Mouse (Mus musculus): ENCODE data around the gene Pnp.

Gene Pnp

GRCm38 (mm10) chr14:50923437-50923836, 7.4 kb upstream of the Pnp start:
- ChIA-PET POLR2A (interaction anchor here in 3 of 4 experiments (0.5 to 12.2 kb wide), 27 partner anchors 9 to 960 kb away, joined by 3 to 159 read pairs (median 6); partner anchors contain the start of genes Ccnb1ip1 (in 2 of the 3), Parp2 (in 2 of the 3), Gm49342 (in 1 of the 3) and Pip4p1 (in 1 of the 3)), CTCF (interaction anchor here in 2 of 4 experiments (0.7 to 1.4 kb wide), 3 partner anchors 19 to 481 kb away, joined by 3 to 4 read pairs (median 3); no protein-coding TSS in a partner anchor)

- POLR2A ChIA-PET = interaction anchor here in 3 of 4 experiments (0.6 to 12.2 kb wide), 29 partner anchors 8 to 959 kb away, joined by 3 to 159 read pairs (median 6); partner anchors contain the start of genes Ccnb1ip1 (in 2 of the 3), Parp2 (in 2 of the 3), Gm49342 (in 1 of the 3) and Pip4p1 (in 1 of the 3)
- CTCF ChIA-PET = interaction anchor here in 1 of 4 experiments (1.2 kb wide), 1 partner anchor 20 kb away, joined by 3 read pairs; no protein-coding TSS in a partner anchor
These were observed 6.4 kb upstream of the Pnp start, which contains the start of the genes Osgep and Apex1 for GRCm38 (mm10) chr14:50924281-50925064. TSS of gene Osgep (minus strand) at chr14:50924893. TSS of gene Apex1 (plus strand) at chr14:50924968.

- CTCF ChIA-PET = interaction anchor here in 1 of 4 experiments (1.2 kb wide), 1 partner anchor 21 kb away, joined by 3 read pairs; no protein-coding TSS in a partner anchor
- POLR2A ChIA-PET = interaction anchor here (0.6 to 12.2 kb wide), 24 partner anchors 10 to 139 kb away, joined by 3 to 159 read pairs (median 6); partner anchors contain the start of genes Ccnb1ip1 (in 1 of the 4), Gm49342 (in 1 of the 4) and Parp2 (in 1 of the 4)
These were observed 5.6 kb upstream of the Pnp start for GRCm38 (mm10) chr14:50925111-50925920.

GRCm38 (mm10) chr14:50927366-50927765, 3.5 kb upstream of the Pnp start:
- POLR2A ChIA-PET = interaction anchor here in 2 of 4 experiments (1.0 to 12.2 kb wide), 7 partner anchors 11 to 162 kb away, joined by 3 to 159 read pairs (median 5); partner anchors contain the start of genes Ccnb1ip1 (in 1 of the 2) and Parp2 (in 1 of the 2)
- CTCF ChIA-PET = no interaction called here

GRCm38 (mm10) chr14:50929951-50930350, 931 bp upstream of the Pnp start:
- POLR2A ChIA-PET = interaction anchor here in 3 of 4 experiments (0.6 to 12.2 kb wide), 34 partner anchors 9 to 145 kb away, joined by 3 to 159 read pairs (median 7); partner anchors contain the start of genes Gm49342 (in 2 of the 3), Ccnb1ip1 (in 1 of the 3), Klhl33 (in 1 of the 3) and Parp2 (in 1 of the 3)

GRCm38 (mm10) chr14:50930377-50930753, 517 bp upstream of the Pnp start:
- CTCF ChIA-PET = no interaction called here
- POLR2A ChIA-PET = interaction anchor here (0.6 to 12.2 kb wide), 58 partner anchors 8 to 1349 kb away, joined by 3 to 159 read pairs (median 5); partner anchors contain the start of genes Ccnb1ip1 (in 4 of the 4), Parp2 (in 4 of the 4), Gm49342 (in 2 of the 4) and Klhl33 (in 1 of the 4)

More at GRCm38 (mm10) chr14:50929951-50930350, 931 bp upstream of the Pnp start:
- CTCF ChIA-PET = no interaction called here

GRCm38 (mm10) chr14:50931493-50932020, 675 bp downstream of the Pnp start:
- CTCF ChIA-PET = interaction anchor here in 1 of 4 experiments (0.6 kb wide), 1 partner anchor 132 kb away, joined by 3 read pairs; no protein-coding TSS in a partner anchor
- POLR2A ChIA-PET = interaction anchor here (0.6 to 12.2 kb wide), 66 partner anchors 7 to 1760 kb away, joined by 3 to 159 read pairs (median 6); partner anchors contain the start of genes Ccnb1ip1 (in 4 of the 4), Parp2 (in 4 of the 4), Gm49342 (in 2 of the 4) and Tep1 (in 2 of the 4)

- CTCF ChIA-PET = no interaction called here
These were observed 5.8 kb downstream of the Pnp start for GRCm38 (mm10) chr14:50936649-50937048.

GRCm38 (mm10) chr14:50938119-50938908, 7.4 kb downstream of the Pnp start:
- CTCF ChIA-PET = interaction anchor here in 3 of 4 experiments (0.5 to 1.5 kb wide), 4 partner anchors 34 to 138 kb away, joined by 3 to 4 read pairs (median 4); no protein-coding TSS in a partner anchor
- POLR2A ChIA-PET = interaction anchor here (0.6 to 4.6 kb wide), 37 partner anchors 8 to 1166 kb away, joined by 3 to 59 read pairs (median 5); partner anchors contain the start of genes Osgep (in 3 of the 4), Pip4p1 (in 3 of the 4), Pnp (in 3 of the 4) and Apex1 (in 2 of the 4)

More at GRCm38 (mm10) chr14:50936649-50937048, 5.8 kb downstream of the Pnp start:
- POLR2A ChIA-PET = interaction anchor here in 2 of 4 experiments (0.5 to 4.6 kb wide), 8 partner anchors 8 to 143 kb away, joined by 3 to 59 read pairs (median 8); partner anchors contain the start of genes Apex1 (in 1 of the 2), Osgep (in 1 of the 2), Pip4p1 (in 1 of the 2) and Pnp (in 1 of the 2)

- POLR2A ChIA-PET = interaction anchor here (0.6 to 4.6 kb wide), 26 partner anchors 8 to 154 kb away, joined by 3 to 59 read pairs (median 6); partner anchors contain the start of genes Osgep (in 3 of the 4), Pip4p1 (in 3 of the 4), Pnp (in 3 of the 4) and Apex1 (in 2 of the 4)
- CTCF ChIA-PET = interaction anchor here in 1 of 4 experiments (1.2 to 1.5 kb wide), 2 partner anchors 35 to 124 kb away, joined by 3 to 4 read pairs; no protein-coding TSS in a partner anchor
These were observed 8.1 kb downstream of the Pnp start for GRCm38 (mm10) chr14:50938940-50939339.

- POLR2A ChIA-PET = interaction anchor here in 3 of 4 experiments (0.6 to 2.4 kb wide), 16 partner anchors 9 to 139 kb away, joined by 3 to 60 read pairs (median 5); partner anchors contain the start of genes Pip4p1 (in 2 of the 3), Pnp (in 2 of the 3), Apex1 (in 1 of the 3) and Osgep (in 1 of the 3)
- CTCF ChIA-PET = no interaction called here
These were observed 13.2 kb downstream of the Pnp start, which contains the start of gene Gm49342 for GRCm38 (mm10) chr14:50943932-50944667. TSS of gene Gm49342 (plus strand) at chr14:50944517.

- CTCF ChIA-PET = interaction anchor here in 2 of 4 experiments (0.7 to 0.8 kb wide), 2 partner anchors 12 to 124 kb away, joined by 3 to 14 read pairs; no protein-coding TSS in a partner anchor
- POLR2A ChIA-PET = interaction anchor here in 3 of 4 experiments (0.6 to 2.4 kb wide), 17 partner anchors 10 to 139 kb away, joined by 3 to 60 read pairs (median 5); partner anchors contain the start of genes Pip4p1 (in 2 of the 3), Pnp (in 2 of the 3), Apex1 (in 1 of the 3) and Osgep (in 1 of the 3)
These were observed 13.8 kb downstream of the Pnp start for GRCm38 (mm10) chr14:50944668-50945033.

GRCm38 (mm10) chr14:50945081-50945480, 14.2 kb downstream of the Pnp start:
- POLR2A ChIA-PET = interaction anchor here in 3 of 4 experiments (0.6 to 2.4 kb wide), 19 partner anchors 9 to 140 kb away, joined by 3 to 60 read pairs (median 4); partner anchors contain the start of genes Pip4p1 (in 2 of the 3), Pnp (in 2 of the 3), Apex1 (in 1 of the 3) and Osgep (in 1 of the 3)
- CTCF ChIA-PET = interaction anchor here in 2 of 4 experiments (0.7 to 0.8 kb wide), 2 partner anchors 12 to 124 kb away, joined by 3 to 14 read pairs; no protein-coding TSS in a partner anchor

- POLR2A ChIA-PET = interaction anchor here in 3 of 4 experiments (0.6 to 2.4 kb wide), 15 partner anchors 9 to 126 kb away, joined by 3 to 60 read pairs (median 5); partner anchors contain the start of genes Pip4p1 (in 2 of the 3), Pnp (in 2 of the 3), Apex1 (in 1 of the 3) and Osgep (in 1 of the 3)
These were observed 14.6 kb downstream of the Pnp start for GRCm38 (mm10) chr14:50945526-50945925.

More at GRCm38 (mm10) chr14:50945526-50945925, 14.6 kb downstream of the Pnp start:
- CTCF ChIA-PET = interaction anchor here in 1 of 4 experiments (0.8 kb wide), 1 partner anchor 11 kb away, joined by 14 read pairs; no protein-coding TSS in a partner anchor

All from embryonic stem cell, embryonic (primary cell).